8 mouse cellular contexts compared by ENCODE assay signal in the genomic region with DNA sequence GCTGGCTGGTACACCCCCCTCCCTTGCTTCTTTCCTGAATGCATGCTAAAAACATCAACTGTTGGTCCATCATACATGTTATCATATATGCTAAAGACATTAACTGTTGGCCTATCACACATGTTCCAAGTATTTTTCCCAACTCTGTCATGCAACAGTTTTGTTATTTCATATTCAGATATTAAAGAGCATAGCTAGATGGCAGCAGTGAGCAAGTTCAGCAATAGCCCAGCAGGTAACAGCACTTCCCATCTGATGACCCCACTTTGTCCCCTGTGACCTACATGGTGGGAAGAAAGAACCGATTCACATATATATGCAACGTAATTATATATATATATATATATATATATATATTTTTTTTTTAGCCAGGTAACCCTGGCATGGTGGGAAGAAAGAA.
DNase-seq lines count a peak whose midpoint lies in the region; TF ChIP-seq lines count a peak whose summit lies in the region.

No protein-coding gene starts in this region.

- no peak overlapping the region for H3K4me3 ChIP-seq in spleen, adult 2 months (ENCODE audit: extremely low read depth, insufficient read depth, insufficient read length)

- DNase-seq in heart, adult 18-20 months = peak; percentile 44 to 69
- DNase-seq in heart, postnatal 25 days (ENCODE audit: low spot score) = no peak
- no peak for DNase-seq in spleen, adult 2 months (ENCODE audit: low read depth in 1 of 2, low spot score in 2 of 2)
- no peak for DNase-seq in spleen, postnatal 14 days (ENCODE audit: low spot score in 2 of 2)
- peak; percentile 31 for DNase-seq in c-Kit-positive CD71-negative TER-119-negative erythroid progenitor cells, embryonic 14.5 days (ENCODE audit: low read depth)
- peak; percentile 47 to 66 for DNase-seq in kidney, postnatal 36 days
- no peak for DNase-seq in thymus, adult 18-20 months
- DNase-seq in frontal cortex, postnatal 14 days (ENCODE audit: low spot score in 2 of 2) = no peak

- 42% methylated on average over 2 of the region's 2 CpGs for WGBS in spleen, adult 2 months

- intact Hi-C loops in heart, postnatal 25 days (cut with DNase I) = loop anchor here (5.0 kb wide), 1 partner anchor 34 kb away; no protein-coding TSS in a partner anchor

- H3K4me1 ChIP-seq in spleen, adult 2 months (ENCODE audit: control insufficient read depth, insufficient read depth, insufficient read length) = no peaks in the 10 kb centered on the region

- H3K36me3 ChIP-seq in spleen, adult 2 months (ENCODE audit: control insufficient read depth, insufficient read depth, low read length) = no peaks in the 10 kb centered on the region

- TF ChIP-seq POLR2A in spleen, adult 2 months (IDR thresholded peaks at IDR 0.05; ENCODE audit: low read depth, low read length) = no peak

- TF ChIP-seq CTCF in spleen, adult 2 months (IDR thresholded peaks at IDR 0.05; ENCODE audit: extremely low read depth, insufficient read depth, insufficient read length, insufficient replicate concordance) = peak; percentile 16; the same call in 1 of the 2 replicates

- H3K27me3 ChIP-seq in spleen, adult 2 months (ENCODE audit: control insufficient read depth, insufficient read depth, low read length) = no peaks in the 10 kb centered on the region

- H3K27ac ChIP-seq in spleen, adult 2 months (ENCODE audit: insufficient read depth, low read length) = no peak overlapping the region

Comparison
In these comparisons a context has a peak if more than half of its experiments do, and no peak if none do; other contexts are left out.
1. DNase-seq: peak in heart, adult 18-20 months (2 of 2), c-Kit-positive CD71-negative TER-119-negative erythroid progenitor cells, embryonic 14.5 days (single experiment) and kidney, postnatal 36 days (2 of 2); none in heart, postnatal 25 days (single experiment), spleen, adult 2 months (0 of 2), spleen, postnatal 14 days (0 of 2), thymus, adult 18-20 months (0 of 2) and frontal cortex, postnatal 14 days (0 of 2).